Mouse (Mus musculus): ENCODE measurements at regions not wholly inside any gene's neighbourhood (a gene's known extent, or its start where the extent isn't known, plus 50 kb on each side); places are given as distances from the start of the nearest gene placed in this dataset.

- Histone ChIP-seq H3K36me3 (no peaks in the 10 kb centered on the region), H3K9ac (no peak overlapping the region), H3K4me2 (no peak overlapping the region), H3K27ac (replicated peaks) (no peak overlapping the region), H3K9me3 (no peaks in the 10 kb centered on the region), H3K4me3 (no peak overlapping the region), H3K27me3 (replicated peaks) (no peaks in the 10 kb centered on the region), H3K4me1 (no peaks in the 10 kb centered on the region)
- ATAC-seq (ENCODE audit: extremely low read depth, insufficient number of reproducible peaks, low FRiP score, low TSS enrichment) = no peak
- 77% methylated on average over 5 of the region's 5 CpGs for WGBS
These were observed 53.9 kb upstream of the Igf1 start for GRCm38 (mm10) chr10:87803936-87804791.

DNA sequence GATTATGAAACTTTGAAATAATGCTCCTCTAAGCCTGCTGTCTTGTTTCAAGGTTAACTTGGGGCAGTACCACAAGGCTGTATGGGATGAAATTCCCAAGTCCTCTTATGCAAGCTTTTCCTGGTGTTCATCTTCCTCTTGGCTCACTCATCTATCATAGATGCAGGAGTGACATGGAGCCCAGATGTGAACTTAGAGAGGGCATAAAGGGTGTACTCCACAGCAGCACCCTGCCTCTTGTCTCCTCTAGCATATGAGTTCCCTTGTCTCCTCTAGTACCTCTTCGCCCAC, 53.3 kb upstream of the Igf1 start:
- Histone ChIP-seq H3K9ac (no peak overlapping the region), H3K27ac (replicated peaks) (no peak overlapping the region), H3K9me3 (no peaks in the 10 kb centered on the region), H3K4me1 (no peaks in the 10 kb centered on the region), H3K36me3 (no peaks in the 10 kb centered on the region), H3K4me2 (no peak overlapping the region), H3K27me3 (replicated peaks) (no peaks in the 10 kb centered on the region), H3K4me3 (no peak overlapping the region)
- no peak for ATAC-seq (ENCODE audit: extremely low read depth, insufficient number of reproducible peaks, low FRiP score, low TSS enrichment)
- 84% methylated on average over 1 of the region's 1 CpGs for WGBS
